Mouse (Mus musculus) CD8-positive naive resting alpha-beta T cell, adult 2 months (primary cell): ENCODE data around the gene Ghrh.

Experiments
- DNase-seq, 2 experiments: peaks; one replicate each; pipeline ENCODE4 v3.0.0; 2022; ENCODE audit warnings: low read depth in 2 of 2, low spot score in 2 of 2

The Ghrh gene

GRCm38 (mm10) chr2:157349121-157349778, 1.9 kb upstream of the Ghrh start:
- no peak for DNase-seq

- no peak for DNase-seq
These were observed 4.0 kb downstream of the Ghrh start for GRCm38 (mm10) chr2:157343337-157343736.

- DNase-seq = no peak
These were observed 4.9 kb downstream of the Ghrh start for GRCm38 (mm10) chr2:157342328-157342926.

GRCm38 (mm10) chr2:157341554-157342270, 5.6 kb downstream of the Ghrh start:
- DNase-seq = peak; percentile 49 to 61

GRCm38 (mm10) chr2:157340221-157340741, 7.0 kb downstream of the Ghrh start:
- DNase-seq = no peak

GRCm38 (mm10) chr2:157339532-157339931, 7.8 kb downstream of the Ghrh start:
- DNase-seq = no peak

GRCm38 (mm10) chr2:157338663-157339062, 8.6 kb downstream of the Ghrh start:
- DNase-seq = peak; percentile 52 to 64

GRCm38 (mm10) chr2:157332059-157332458, 15.2 kb downstream of the Ghrh start:
- DNase-seq = no peak

- no peak for DNase-seq
These were observed 18.7 kb downstream of the Ghrh start for GRCm38 (mm10) chr2:157328570-157328969.

GRCm38 (mm10) chr2:157328106-157328505, 19.2 kb downstream of the Ghrh start:
- DNase-seq = no peak

GRCm38 (mm10) chr2:157325238-157325637, 22.1 kb downstream of the Ghrh start:
- no peak for DNase-seq

- no peak for DNase-seq
These were observed 25.1 kb downstream of the Ghrh start for GRCm38 (mm10) chr2:157322029-157322766.

GRCm38 (mm10) chr2:157320886-157321285, 26.4 kb downstream of the Ghrh start:
- DNase-seq = no peak

GRCm38 (mm10) chr2:157320135-157320534, 27.2 kb downstream of the Ghrh start:
- no peak for DNase-seq

GRCm38 (mm10) chr2:157317220-157317619, 30.1 kb downstream of the Ghrh start:
- DNase-seq = no peak

- no peak for DNase-seq
These were observed 30.9 kb downstream of the Ghrh start for GRCm38 (mm10) chr2:157316358-157316933.

GRCm38 (mm10) chr2:157315486-157315885, 31.8 kb downstream of the Ghrh start:
- DNase-seq = no peak

GRCm38 (mm10) chr2:157314310-157314709, 33.0 kb downstream of the Ghrh start:
- DNase-seq = no peak

GRCm38 (mm10) chr2:157313718-157314117, 33.6 kb downstream of the Ghrh start:
- no peak for DNase-seq

- no peak for DNase-seq
These were observed 36.2 kb downstream of the Ghrh start for GRCm38 (mm10) chr2:157310963-157311637.
